10 mouse cellular contexts compared by ENCODE assay signal in genomic region chr11:99463155-99463554, GRCm38 (mm10). TPM values are rescaled to one million over a fixed set of nuclear protein-coding genes. Genes with fewer than 3 reads are reported as not detected.
DNase-seq lines count a peak whose midpoint lies in the region; ATAC-seq lines count a peak whose summit lies in the region.
"Had no signal": no experiment of that assay in that cellular context is flagged by ENCODE, and none has a peak within 500 bp of the region (broad histone marks: within the 10 kb centered on the region; RNA-seq: fewer than 3 reads in every experiment).

No protein-coding gene starts in this region.

- no peak overlapping the region for H3K4me3 ChIP-seq in heart, embryonic 12.5 days
- H3K4me3 ChIP-seq: embryonic facial prominence, embryonic 13.5 days; megakaryocyte, embryonic 14.5 days had no signal

- intact Hi-C loops in gastrocnemius, postnatal 36 days (cut with DNase I) = loop anchor here (5.0 to 10.0 kb wide), 2 partner anchors 704 to 822 kb away; no protein-coding TSS in a partner anchor

- no peak overlapping the region for H3K4me2 ChIP-seq in heart, embryonic 12.5 days
- H3K4me2 ChIP-seq: embryonic facial prominence, embryonic 13.5 days had no signal

- ATAC-seq in heart, embryonic 12.5 days (ENCODE audit: insufficient number of reproducible peaks, low FRiP score) = no peak
- peak; percentile 89 for ATAC-seq in megakaryocyte progenitor cell, adult 5-6 weeks (replicated peaks; ENCODE audit: poor library complexity)

- H3K9me3 ChIP-seq in heart, embryonic 12.5 days (replicated peaks) = no peaks in the 10 kb centered on the region
- H3K9me3 ChIP-seq: embryonic facial prominence, embryonic 13.5 days; megakaryocyte, embryonic 14.5 days had no signal

- H3K27me3 ChIP-seq in heart, embryonic 12.5 days (replicated peaks) = peaks cover 6% of the 10 kb centered on the region

- 8% methylated on average over 8 of the region's 8 CpGs for WGBS in heart, embryonic 12.5 days

- no peaks in the 10 kb centered on the region for H3K36me3 ChIP-seq in heart, embryonic 12.5 days
- H3K36me3 ChIP-seq: embryonic facial prominence, embryonic 13.5 days had no signal

- DNase-seq in heart, adult 8-10 months (ENCODE audit: low spot score) = peak; percentile 25
- DNase-seq in MN1 (ENCODE audit: low spot score) = peak; percentile 37
- DNase-seq in cerebellum, adult 9-11 months = peak; percentile 20
- peak; percentile 19 to 35 for DNase-seq in gastrocnemius, postnatal 36 days
- peak; percentile 53 for DNase-seq in layer of hippocampus, adult 9-10 months (ENCODE audit: low spot score)
- DNase-seq in testis, postnatal 10 days (ENCODE audit: low spot score) = peak; percentile 83

- no peaks in the 10 kb centered on the region for H3K4me1 ChIP-seq in heart, embryonic 12.5 days (replicated peaks)
- H3K4me1 ChIP-seq: megakaryocyte, embryonic 14.5 days had no signal

- no peak overlapping the region for H3K9ac ChIP-seq in heart, embryonic 12.5 days
- H3K9ac ChIP-seq: embryonic facial prominence, embryonic 13.5 days had no signal

- H3K27ac ChIP-seq in heart, embryonic 12.5 days (ENCODE audit: poor library complexity, severe bottlenecking) = no peak overlapping the region
- H3K27ac ChIP-seq: embryonic facial prominence, embryonic 13.5 days had no signal

RNA-seq across cellular contexts. Expression of gene Krt20, which starts 25.2 kb away (rescaled TPM):
- not detected for total RNA-seq in heart, adult 8-10 months (2022)
- polyA plus RNA-seq in heart, embryonic 12.5 days (2016; fragmentation: Nextera tagmentation; extraction: Ambion mirVana) = 3.6 and 4.1 TPM in 2 replicates
- under 1 TPM in 1 of 2 experiments, not detected in 1; 0.17 TPM for total RNA-seq in gastrocnemius, postnatal 36 days (2021)
- not detected in 2 replicates for total RNA-seq in megakaryocyte progenitor cell, adult 5-6 weeks (2015)
- not detected in 2 replicates for total RNA-seq in megakaryocyte progenitor cell, adult 5-6 weeks (2017)

RNA-seq across cellular contexts. Expression of gene Krt23, which starts 29.8 kb away (rescaled TPM):
- total RNA-seq in heart, adult 8-10 months (2022) = not detected
- polyA plus RNA-seq in heart, embryonic 12.5 days (2016; fragmentation: Nextera tagmentation; extraction: Ambion mirVana) = 0.27 and 0.52 TPM in 2 replicates
- not detected for total RNA-seq in gastrocnemius, postnatal 36 days (2021)
- not detected in 2 replicates for total RNA-seq in megakaryocyte progenitor cell, adult 5-6 weeks (2015)
- not detected in 2 replicates for total RNA-seq in megakaryocyte progenitor cell, adult 5-6 weeks (2017)

RNA-seq across cellular contexts. Expression of gene Krt12, which starts 41.1 kb away (rescaled TPM):
- total RNA-seq in heart, adult 8-10 months (2022) = not detected
- not detected in 2 replicates for polyA plus RNA-seq in heart, embryonic 12.5 days (2016; fragmentation: Nextera tagmentation; extraction: Ambion mirVana)
- not detected for total RNA-seq in gastrocnemius, postnatal 36 days (2021)
- not detected in 2 replicates for total RNA-seq in megakaryocyte progenitor cell, adult 5-6 weeks (2015)
- not detected in 2 replicates for total RNA-seq in megakaryocyte progenitor cell, adult 5-6 weeks (2017)
- polyA plus RNA-seq: embryonic facial prominence, embryonic 13.5 days had no signal

RNA-seq across cellular contexts. Expression of gene Krt39, which starts 58.0 kb away (rescaled TPM):
- total RNA-seq in heart, adult 8-10 months (2022) = not detected
- not detected in 2 replicates for polyA plus RNA-seq in heart, embryonic 12.5 days (2016; fragmentation: Nextera tagmentation; extraction: Ambion mirVana)
- total RNA-seq in gastrocnemius, postnatal 36 days (2021) = not detected
- not detected in 2 replicates for total RNA-seq in megakaryocyte progenitor cell, adult 5-6 weeks (2015)
- total RNA-seq in megakaryocyte progenitor cell, adult 5-6 weeks (2017) = not detected in 2 replicates
- polyA plus RNA-seq: embryonic facial prominence, embryonic 13.5 days had no signal

Comparison
In these comparisons a context has a peak if more than half of its experiments do, and no peak if none do; other contexts are left out.
1. DNase-seq: peak in every context shown above with its lines; median percentile 83 in testis, postnatal 10 days; 53 in layer of hippocampus, adult 9-10 months; 37 in MN1; 27 in gastrocnemius, postnatal 36 days; 25 in heart, adult 8-10 months; 20 in cerebellum, adult 9-11 months.